Mouse (Mus musculus) MEL (cell line): ENCODE results near the gene Trio. TPM values are rescaled to one million over a fixed set of nuclear protein-coding genes. Genes with fewer than 3 reads are reported as not detected.
A peak's percentile ranks its signal among the peaks of the same experiment; 100 is the strongest.

ENCODE experiments used
- DNase-seq: peaks from one replicate; pipeline ENCODE4 v3.0.0; 2011; ENCODE audit warnings: low read depth, low spot score
- H3K27ac ChIP-seq: 2 replicates; pipeline ENCODE4 v1.5.1; 2012; ENCODE audit warnings: low read depth, mild to moderate bottlenecking, control low read depth, low read length, moderate library complexity; ENCODE audit not compliant: control insufficient read depth
- H3K27me3 ChIP-seq, 2 experiments: fragments of 150-350 bp in 1 of 2; sonication (generic) in 1 of 2; 2 replicates each; pipeline ENCODE4 v1.6.1; 2012; ENCODE audit warnings: low read length in 2 of 2, mild to moderate bottlenecking in 2 of 2, improper control_type of control experiment in 1 of 2, moderate library complexity in 1 of 2; ENCODE audit not compliant: insufficient read depth in 2 of 2, control insufficient read depth in 1 of 2
- H3K36me3 ChIP-seq, 2 experiments: 2 replicates each; pipeline ENCODE4 v1.6.1; 2012 to 2014; ENCODE audit warnings: low read length in 2 of 2, improper control_type of control experiment in 1 of 2, inconsistent platforms in 1 of 2, mild to moderate bottlenecking in 1 of 2; ENCODE audit not compliant: insufficient read depth in 2 of 2, control insufficient read depth in 1 of 2
- H3K4me1 ChIP-seq, 2 experiments: fragments of 150-350 bp in 1 of 2; sonication (generic) in 1 of 2; 2 replicates each; pipeline ENCODE4 v1.6.1; 2012; ENCODE audit warnings: low read length in 2 of 2, improper control_type of control experiment in 1 of 2, mild to moderate bottlenecking in 1 of 2; ENCODE audit not compliant: insufficient read depth in 2 of 2, control insufficient read depth in 1 of 2
- H3K4me3 ChIP-seq, 2 experiments: fragments of 150-350 bp in 1 of 2; sonication (generic) in 1 of 2; 2 replicates each; pipeline ENCODE4 v1.5.1; 2012; ENCODE audit warnings: low read depth in 2 of 2, low read length in 2 of 2, mild to moderate bottlenecking in 2 of 2, moderate library complexity in 2 of 2, control low read depth in 1 of 2, improper control_type of control experiment in 1 of 2; ENCODE audit not compliant: control insufficient read depth in 1 of 2, insufficient read depth in 1 of 2
- H3K79me2 ChIP-seq: 2 replicates; pipeline ENCODE4 v1.6.1; 2012; ENCODE audit warnings: mild to moderate bottlenecking, low read length, moderate library complexity; ENCODE audit not compliant: control insufficient read depth, poor library complexity, insufficient read depth
- H3K9ac ChIP-seq: 2 replicates; pipeline ENCODE4 v1.6.1; 2012; ENCODE audit warnings: low read depth, mild to moderate bottlenecking, control low read depth, low read length, moderate library complexity; ENCODE audit not compliant: control insufficient read depth, poor library complexity, severe bottlenecking
- H3K9me3 ChIP-seq: fragments of 150-350 bp; sonication (generic); replicated peaks from 2 replicates; pipeline ENCODE4 v1.6.1; 2012; ENCODE audit warnings: mild to moderate bottlenecking, low read length, improper control_type of control experiment, moderate library complexity; ENCODE audit not compliant: insufficient read depth
- BHLHE40 ChIP-seq: IDR thresholded peaks from 2 replicates; pipeline ENCODE4 v1.6.1; 2012; ENCODE audit warnings: low read depth, mild to moderate bottlenecking, inconsistent platforms, low read length, improper control_type of control experiment, borderline replicate concordance
- CHD1 ChIP-seq: IDR thresholded peaks from 2 replicates; pipeline ENCODE4 v1.6.1; 2012; ENCODE audit warnings: low read depth, mild to moderate bottlenecking, inconsistent platforms, low read length, improper control_type of control experiment
- CTCF ChIP-seq, 3 experiments: IDR thresholded peaks in 2 of 3; conservative IDR thresholded peaks in 1 of 3; 2 replicates each; pipeline ENCODE4 v1.5.1; 2011 to 2012; ENCODE audit warnings: low read length in 3 of 3, low read depth in 2 of 3, mild to moderate bottlenecking in 2 of 3, improper control_type of control experiment in 1 of 3, inconsistent platforms in 1 of 3, mixed read lengths in 1 of 3, moderate library complexity in 1 of 3; ENCODE audit not compliant: control insufficient read depth in 1 of 3, insufficient read depth in 1 of 3, poor library complexity in 1 of 3, severe bottlenecking in 1 of 3
- E2F4 ChIP-seq: IDR thresholded peaks from 2 replicates; pipeline ENCODE4 v1.6.1; 2011; ENCODE audit warnings: low read depth, low read length, improper control_type of control experiment, borderline replicate concordance
- EP300 ChIP-seq, 2 experiments: IDR thresholded peaks; 2 replicates each; pipeline ENCODE4 v1.6.1; 2011; ENCODE audit warnings: improper control_type of control experiment in 2 of 2, low read length in 2 of 2, low read depth in 1 of 2, mild to moderate bottlenecking in 1 of 2
- GABPA ChIP-seq: IDR thresholded peaks from 2 replicates; pipeline ENCODE4 v1.6.1; 2012; ENCODE audit warnings: low read depth, mild to moderate bottlenecking, inconsistent platforms, low read length, improper control_type of control experiment, moderate library complexity
- GATA1 ChIP-seq: IDR thresholded peaks from 2 replicates; pipeline ENCODE4 v1.6.1; 2011; ENCODE audit warnings: low read depth, low read length, improper control_type of control experiment
- JUND ChIP-seq: IDR thresholded peaks from 2 replicates; pipeline ENCODE4 v1.6.1; 2011; ENCODE audit warnings: low read depth, mild to moderate bottlenecking, improper control_type of control experiment, low read length
- KAT2A ChIP-seq: conservative IDR thresholded peaks from 2 replicates; pipeline ENCODE4 v1.6.1; 2012; ENCODE audit warnings: low read depth, low read length, improper control_type of control experiment, inconsistent platforms
- MAX ChIP-seq: IDR thresholded peaks from 2 replicates; pipeline ENCODE4 v1.6.1; 2011; ENCODE audit warnings: low read length, improper control_type of control experiment
- MYB ChIP-seq: IDR thresholded peaks from 2 replicates; pipeline ENCODE4 v1.6.1; 2011; ENCODE audit warnings: mild to moderate bottlenecking, low read depth, low read length, improper control_type of control experiment
- NELFE ChIP-seq: IDR thresholded peaks from 2 replicates; pipeline ENCODE4 v1.6.1; 2011; ENCODE audit warnings: low read depth, low read length, improper control_type of control experiment
- NRF1 ChIP-seq: IDR thresholded peaks from 2 replicates; pipeline ENCODE4 v1.6.1; 2014; ENCODE audit warnings: low read depth, mild to moderate bottlenecking, inconsistent platforms, low read length, improper control_type of control experiment, moderate library complexity; ENCODE audit not compliant: poor library complexity, insufficient read depth, severe bottlenecking
- POLR2A ChIP-seq, 2 experiments: IDR thresholded peaks; 2 replicates each; pipeline ENCODE4 v1.6.1; 2011 to 2012; ENCODE audit warnings: low read length in 2 of 2, mild to moderate bottlenecking in 2 of 2, control low read depth in 1 of 2, improper control_type of control experiment in 1 of 2, low read depth in 1 of 2, moderate library complexity in 1 of 2; ENCODE audit not compliant: control insufficient read depth in 1 of 2, insufficient read depth in 1 of 2, poor library complexity in 1 of 2
- POLR2AphosphoS5 ChIP-seq: IDR thresholded peaks from 2 replicates; pipeline ENCODE4 v1.6.1; 2012; ENCODE audit warnings: low read depth, borderline replicate concordance, mild to moderate bottlenecking, inconsistent platforms, low read length, moderate library complexity, mixed read lengths
- RAD21 ChIP-seq: IDR thresholded peaks from 2 replicates; pipeline ENCODE4 v1.6.1; 2011; ENCODE audit warnings: mild to moderate bottlenecking, low read depth, low read length, improper control_type of control experiment
- RCOR1 ChIP-seq: IDR thresholded peaks from 2 replicates; pipeline ENCODE4 v1.6.1; 2012; ENCODE audit warnings: low read depth, mild to moderate bottlenecking, inconsistent platforms, low read length, improper control_type of control experiment
- SIN3A ChIP-seq: IDR thresholded peaks from 2 replicates; pipeline ENCODE4 v1.6.1; 2012; ENCODE audit warnings: low read length, improper control_type of control experiment, inconsistent platforms
- SMC3 ChIP-seq: IDR thresholded peaks from 2 replicates; pipeline ENCODE4 v1.6.1; 2011; ENCODE audit warnings: low read depth, low read length, improper control_type of control experiment
- TCF12 ChIP-seq: IDR thresholded peaks from 2 replicates; pipeline ENCODE4 v1.6.1; 2014; ENCODE audit warnings: low read depth, mild to moderate bottlenecking, inconsistent platforms, low read length, improper control_type of control experiment, moderate library complexity
- USF1 ChIP-seq: IDR thresholded peaks from 2 replicates; pipeline ENCODE4 v1.6.1; 2014; ENCODE audit warnings: low read depth, mild to moderate bottlenecking, inconsistent platforms, low read length, improper control_type of control experiment, moderate library complexity
- polyA plus RNA-seq, 2 experiments: library from polyadenylated mRNA; stranded (reverse) in 1 of 2; unstranded in 1 of 2; fragments of >175 nt in 1 of 2; fragments of >200 nt in 1 of 2; gene quantifications; 2 replicates each; pipeline versions ENCODE4 v1.2.1 to v1.2.4; 2012; ENCODE audit warnings: low replicate concordance in 2 of 2, low read depth in 1 of 2; ENCODE audit not compliant: insufficient read length in 2 of 2, insufficient read depth in 1 of 2, missing spikeins in 1 of 2
- total RNA-seq: library from RNA; depleted of rRNA; stranded (reverse); fragments of 300-350 nt; gene quantifications from 2 replicates; pipeline ENCODE4 v1.2.3, GENCODE M21; 2012

Trio gene
- total and polyA plus RNA-seq, 3 experiments = 0.91 to 1.1 TPM; not detected in 1

- no peak overlapping the region for H3K27ac ChIP-seq
- H3K36me3 ChIP-seq = no peaks in the 10 kb centered on the region
- no peaks in the 10 kb centered on the region for H3K27me3 ChIP-seq
- no peak for DNase-seq
- H3K9ac ChIP-seq = no peak overlapping the region
- no peak overlapping the region for H3K4me3 ChIP-seq
- H3K79me2 ChIP-seq = no peaks in the 10 kb centered on the region
- H3K9me3 ChIP-seq = no peaks in the 10 kb centered on the region
- H3K4me1 ChIP-seq = no peaks in the 10 kb centered on the region
- TF ChIP-seq USF1 (no peak), CHD1 (no peak), GATA1 (no peak)
Observed at GRCm38 (mm10) chr15:27906409-27906808, 119.2 kb downstream of the Trio start.

- Histone ChIP-seq H3K27ac (no peak overlapping the region), H3K4me1 (no peaks in the 10 kb centered on the region), H3K27me3 (no peaks in the 10 kb centered on the region), H3K9me3 (no peaks in the 10 kb centered on the region), H3K36me3 (no peaks in the 10 kb centered on the region), H3K4me3 (no peak overlapping the region), H3K9ac (no peak overlapping the region), H3K79me2 (no peaks in the 10 kb centered on the region)
- TF ChIP-seq BHLHE40 = no peak
- no peak for TF ChIP-seq POLR2AphosphoS5
- TF ChIP-seq RCOR1 = no peak
- TF ChIP-seq EP300 (IDR thresholded peaks at IDR 0.05; ENCODE audit: low read depth in 1 of 2, low read length in 2 of 2) = no peak
- TF ChIP-seq JUND = no peak
- no peak for TF ChIP-seq TCF12
- no peak for TF ChIP-seq NRF1
- TF ChIP-seq GATA1 = no peak
- no peak for TF ChIP-seq MAX
- no peak for TF ChIP-seq NELFE
- no peak for TF ChIP-seq GABPA
- TF ChIP-seq SMC3 = peak; percentile 34
- no peak for TF ChIP-seq SIN3A
- no peak for TF ChIP-seq POLR2A (IDR thresholded peaks at IDR 0.05; ENCODE audit: control insufficient read depth in 1 of 2, insufficient read depth in 1 of 2, low read depth in 1 of 2, low read length in 2 of 2, poor library complexity in 1 of 2)
- peak; percentile 9; the same call in 1 of the 2 replicates for TF ChIP-seq RAD21
- peak in 2 of 3 experiments; percentile 28 to 42; a peak in 4 of 6 replicates for TF ChIP-seq CTCF (IDR thresholded peaks at IDR 0.05 in 2 of 3, conservative IDR thresholded peaks at IDR 0.05 in 1 of 3; ENCODE audit: control insufficient read depth in 1 of 3, insufficient read depth in 1 of 3, low read depth in 2 of 3, low read length in 3 of 3, poor library complexity in 1 of 3, severe bottlenecking in 1 of 3)
- TF ChIP-seq E2F4 = no peak
- TF ChIP-seq MYB = no peak
- TF ChIP-seq KAT2A = no peak
- no peak for DNase-seq
Observed at GRCm38 (mm10) chr15:27905341-27905740, 120.3 kb downstream of the Trio start.
